In the genomic region with DNA sequence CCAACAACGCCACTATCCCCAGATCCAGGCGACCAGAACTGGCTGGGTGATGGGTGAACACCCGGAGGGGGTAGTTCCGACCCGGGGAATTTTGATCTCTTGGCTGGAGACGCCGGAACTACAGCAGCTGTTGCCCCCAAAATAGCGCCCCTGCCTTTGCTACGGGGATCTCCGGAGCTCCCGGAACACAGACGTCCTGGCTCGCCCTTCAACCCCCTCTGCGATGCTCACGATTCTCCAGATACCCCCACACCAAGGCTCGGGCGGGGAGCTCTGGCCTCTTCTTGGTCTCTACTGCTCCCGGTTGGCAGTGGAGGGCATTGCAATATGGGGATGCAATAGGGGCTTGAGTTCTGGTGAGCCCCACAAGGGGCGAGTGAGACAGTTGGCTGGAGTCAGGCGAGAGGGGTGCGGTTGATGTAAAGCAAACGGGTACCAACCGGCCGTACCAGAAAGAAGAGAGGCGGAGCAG, we compare ENCODE assay signal across 8 mouse cellular contexts. TPM values are rescaled to one million over a fixed set of nuclear protein-coding genes. Genes with fewer than 3 reads are reported as not detected.
DNase-seq lines count a peak whose midpoint lies in the region; ATAC-seq lines count a peak whose summit lies in the region.

No protein-coding gene starts in this region.

- H3K9ac ChIP-seq in kidney, embryonic 14.5 days (ENCODE audit: low read depth, low read length), result no peak overlapping the region
- H3K9ac ChIP-seq in forebrain, embryonic 14.5 days (ENCODE audit: low read length), result peak overlapping the region; percentile 43
- H3K9ac ChIP-seq in hindbrain, embryonic 16.5 days (ENCODE audit: low read depth, low read length), result peak overlapping the region; percentile 74
- H3K9ac ChIP-seq in liver, embryonic 13.5 days, result peak overlapping the region; percentile 94

- WGBS in kidney, embryonic 14.5 days, result 3% methylated on average over 25 of the region's 25 CpGs
- 3% methylated on average over 25 of the region's 25 CpGs for WGBS in forebrain, embryonic 14.5 days
- WGBS in hindbrain, embryonic 16.5 days, result 3% methylated on average over 25 of the region's 25 CpGs
- 1% methylated on average over 25 of the region's 25 CpGs for WGBS in liver, embryonic 13.5 days (ENCODE audit: insufficient replicate concordance)

- ATAC-seq in kidney, embryonic 14.5 days (ENCODE audit: low FRiP score, low TSS enrichment), result no peak
- ATAC-seq in forebrain, embryonic 14.5 days, result no peak
- no peak for ATAC-seq in hindbrain, embryonic 16.5 days
- peak; percentile 35 for ATAC-seq in liver, embryonic 13.5 days (ENCODE audit: low read depth)

- no peak for DNase-seq in kidney, adult 11 months
- peak; percentile 68 to 75 for DNase-seq in cerebellum, adult 18-20 months
- peak; percentile 65 for DNase-seq in forebrain, embryonic 14.5 days (ENCODE audit: low spot score)
- DNase-seq in liver, embryonic 13.5 days, result peak; percentile 65
- DNase-seq in retina, postnatal 1 day, result peak; percentile 81
- no peak for DNase-seq in urinary bladder, adult 2 months (ENCODE audit: low spot score)

- H3K4me2 ChIP-seq in kidney, embryonic 14.5 days (replicated peaks; ENCODE audit: low read depth, low read length), result peak overlapping the region; percentile 75
- H3K4me2 ChIP-seq in forebrain, embryonic 14.5 days (ENCODE audit: low read length), result peak overlapping the region; percentile 95
- peak overlapping the region; percentile 93 for H3K4me2 ChIP-seq in hindbrain, embryonic 16.5 days (ENCODE audit: low read length)
- peak overlapping the region; percentile 100 for H3K4me2 ChIP-seq in liver, embryonic 13.5 days

- H3K36me3 ChIP-seq in kidney, embryonic 14.5 days (ENCODE audit: control insufficient read depth, insufficient read depth, low read length), result no peaks in the 10 kb centered on the region
- H3K36me3 ChIP-seq in forebrain, embryonic 14.5 days (ENCODE audit: control insufficient read depth, insufficient read depth, low read length), result no peaks in the 10 kb centered on the region
- no peaks in the 10 kb centered on the region for H3K36me3 ChIP-seq in hindbrain, embryonic 16.5 days (ENCODE audit: control insufficient read depth, insufficient read depth, low read length)
- H3K36me3 ChIP-seq in liver, embryonic 13.5 days, result peaks cover 7% of the 10 kb centered on the region

- no peak overlapping the region for H3K27ac ChIP-seq in kidney, embryonic 14.5 days (ENCODE audit: low read depth, low read length)
- H3K27ac ChIP-seq in forebrain, embryonic 14.5 days (ENCODE audit: low read depth, low read length), result no peak overlapping the region
- H3K27ac ChIP-seq in hindbrain, embryonic 16.5 days (ENCODE audit: low read depth, low read length), result no peak overlapping the region
- H3K27ac ChIP-seq in liver, embryonic 13.5 days, result peak overlapping the region; percentile 100

- peaks cover 21% of the 10 kb centered on the region for H3K4me1 ChIP-seq in kidney, embryonic 14.5 days (ENCODE audit: control insufficient read depth, insufficient read depth, low read length)
- peaks cover 13% of the 10 kb centered on the region; the same call in 1 of the 2 replicates for H3K4me1 ChIP-seq in forebrain, embryonic 14.5 days (ENCODE audit: control insufficient read depth, insufficient read depth, low read length)
- peaks cover 27% of the 10 kb centered on the region for H3K4me1 ChIP-seq in hindbrain, embryonic 16.5 days (ENCODE audit: control insufficient read depth, insufficient read depth, low read depth, low read length)
- H3K4me1 ChIP-seq in liver, embryonic 13.5 days (replicated peaks), result peaks cover 73% of the 10 kb centered on the region

- no peaks in the 10 kb centered on the region for H3K9me3 ChIP-seq in kidney, embryonic 14.5 days (ENCODE audit: control insufficient read depth, low read length)
- H3K9me3 ChIP-seq in forebrain, embryonic 14.5 days (replicated peaks; ENCODE audit: control insufficient read depth, low read length), result no peaks in the 10 kb centered on the region
- H3K9me3 ChIP-seq in hindbrain, embryonic 16.5 days (ENCODE audit: control insufficient read depth, low read length), result no peaks in the 10 kb centered on the region
- no peaks in the 10 kb centered on the region for H3K9me3 ChIP-seq in liver, embryonic 13.5 days (replicated peaks)

- peak overlapping the region; percentile 41 for H3K4me3 ChIP-seq in kidney, embryonic 14.5 days (ENCODE audit: low read length)
- H3K4me3 ChIP-seq in forebrain, embryonic 14.5 days (ENCODE audit: low read depth, low read length), result peak overlapping the region; percentile 44
- H3K4me3 ChIP-seq in hindbrain, embryonic 16.5 days (ENCODE audit: low read length), result peak overlapping the region; percentile 66
- peak overlapping the region; percentile 83 for H3K4me3 ChIP-seq in liver, embryonic 13.5 days (replicated peaks)

- H3K27me3 ChIP-seq in kidney, embryonic 14.5 days (ENCODE audit: control insufficient read depth, insufficient read depth, low read length), result peaks cover 48% of the 10 kb centered on the region
- H3K27me3 ChIP-seq in forebrain, embryonic 14.5 days (replicated peaks; ENCODE audit: control insufficient read depth, insufficient read depth, low read length), result peaks cover 26% of the 10 kb centered on the region; the same call in 1 of the 2 replicates
- H3K27me3 ChIP-seq in hindbrain, embryonic 16.5 days (replicated peaks; ENCODE audit: control insufficient read depth, insufficient read depth, low read length), result peaks cover 13% of the 10 kb centered on the region
- H3K27me3 ChIP-seq in liver, embryonic 13.5 days, result peaks cover 20% of the 10 kb centered on the region

RNA-seq across cellular contexts. Expression of a gene that starts 1.7 kb away (rescaled TPM):
- 0.57 and 0.58 TPM in 2 replicates for polyA plus RNA-seq in kidney, embryonic 14.5 days (2014; fragmentation: Nextera tagmentation; extraction: Ambion mirVana)
- polyA plus RNA-seq in forebrain, embryonic 14.5 days (2014; fragmentation: Nextera tagmentation; extraction: Ambion mirVana), result 6.9 and 10.9 TPM in 2 replicates
- 86.8 and 102 TPM in 2 replicates for polyA plus RNA-seq in hindbrain, embryonic 16.5 days (2015; fragmentation: Nextera tagmentation; extraction: Ambion mirVana)
- 15.9 and 16.6 TPM in 2 replicates for polyA plus RNA-seq in liver, embryonic 13.5 days (2015; fragmentation: Nextera tagmentation; extraction: Ambion mirVana)
- polyA plus RNA-seq in urinary bladder, adult 2 months (2012; rRNA removed), result 0.87 and 1.1 TPM in 2 replicates

RNA-seq across cellular contexts. Expression of a gene that starts 5.4 kb away (rescaled TPM):
- 6.2 and 6.4 TPM in 2 replicates for polyA plus RNA-seq in kidney, embryonic 14.5 days (2014; fragmentation: Nextera tagmentation; extraction: Ambion mirVana)
- 9.8 and 10.3 TPM in 2 replicates for polyA plus RNA-seq in forebrain, embryonic 14.5 days (2014; fragmentation: Nextera tagmentation; extraction: Ambion mirVana)
- polyA plus RNA-seq in hindbrain, embryonic 16.5 days (2015; fragmentation: Nextera tagmentation; extraction: Ambion mirVana), result 25.5 and 29.6 TPM in 2 replicates
- polyA plus RNA-seq in liver, embryonic 13.5 days (2015; fragmentation: Nextera tagmentation; extraction: Ambion mirVana), result 8.4 TPM in 2 replicates
- 8.2 and 9.0 TPM in 2 replicates for polyA plus RNA-seq in urinary bladder, adult 2 months (2012; rRNA removed)

RNA-seq across cellular contexts. Expression of a gene that starts 18.4 kb away (rescaled TPM):
- 104 and 141 TPM in 2 replicates for polyA plus RNA-seq in kidney, embryonic 14.5 days (2014; fragmentation: Nextera tagmentation; extraction: Ambion mirVana)
- 78.9 and 95.2 TPM in 2 replicates for polyA plus RNA-seq in forebrain, embryonic 14.5 days (2014; fragmentation: Nextera tagmentation; extraction: Ambion mirVana)
- polyA plus RNA-seq in hindbrain, embryonic 16.5 days (2015; fragmentation: Nextera tagmentation; extraction: Ambion mirVana), result 88.1 and 100 TPM in 2 replicates
- polyA plus RNA-seq in liver, embryonic 13.5 days (2015; fragmentation: Nextera tagmentation; extraction: Ambion mirVana), result 86.7 and 102 TPM in 2 replicates
- polyA plus RNA-seq in urinary bladder, adult 2 months (2012; rRNA removed), result 163 and 168 TPM in 2 replicates

RNA-seq across cellular contexts. Expression of a gene that starts 25.2 kb away (rescaled TPM):
- polyA plus RNA-seq in kidney, embryonic 14.5 days (2014; fragmentation: Nextera tagmentation; extraction: Ambion mirVana), result 52.7 and 62.5 TPM in 2 replicates
- polyA plus RNA-seq in forebrain, embryonic 14.5 days (2014; fragmentation: Nextera tagmentation; extraction: Ambion mirVana), result 18.2 and 18.4 TPM in 2 replicates
- 13.2 and 17.3 TPM in 2 replicates for polyA plus RNA-seq in hindbrain, embryonic 16.5 days (2015; fragmentation: Nextera tagmentation; extraction: Ambion mirVana)
- polyA plus RNA-seq in liver, embryonic 13.5 days (2015; fragmentation: Nextera tagmentation; extraction: Ambion mirVana), result 10.1 and 10.6 TPM in 2 replicates
- 54.5 and 62.8 TPM in 2 replicates for polyA plus RNA-seq in urinary bladder, adult 2 months (2012; rRNA removed)

RNA-seq across cellular contexts. Expression of a gene that starts 44.4 kb away (rescaled TPM):
- polyA plus RNA-seq in kidney, embryonic 14.5 days (2014; fragmentation: Nextera tagmentation; extraction: Ambion mirVana), result 5.7 and 8.5 TPM in 2 replicates
- 6.2 and 9.9 TPM in 2 replicates for polyA plus RNA-seq in forebrain, embryonic 14.5 days (2014; fragmentation: Nextera tagmentation; extraction: Ambion mirVana)
- 24.5 and 26.7 TPM in 2 replicates for polyA plus RNA-seq in hindbrain, embryonic 16.5 days (2015; fragmentation: Nextera tagmentation; extraction: Ambion mirVana)
- 2.8 and 3.2 TPM in 2 replicates for polyA plus RNA-seq in liver, embryonic 13.5 days (2015; fragmentation: Nextera tagmentation; extraction: Ambion mirVana)
- 16.6 and 17.1 TPM in 2 replicates for polyA plus RNA-seq in urinary bladder, adult 2 months (2012; rRNA removed)

Comparison
In these comparisons a context has a peak if more than half of its experiments do, and no peak if none do; other contexts are left out.
1. DNase-seq: peak in cerebellum, adult 18-20 months (2 of 2), forebrain, embryonic 14.5 days (single experiment), liver, embryonic 13.5 days (single experiment) and retina, postnatal 1 day (single experiment); none in kidney, adult 11 months (single experiment) and urinary bladder, adult 2 months (single experiment).
2. Peak in every context shown above with its lines, with median percentiles within 50 percentile points of each other: H3K4me2 ChIP-seq and H3K4me3 ChIP-seq.